Mouse (Mus musculus): Measurements from ENCODE around the gene Gnaz. TPM values are rescaled to one million over a fixed set of nuclear protein-coding genes. Genes with fewer than 3 reads are reported as not detected.

Gnaz gene
- polyA plus RNA-seq, 1 experiment: 82.8 TPM

DNA sequence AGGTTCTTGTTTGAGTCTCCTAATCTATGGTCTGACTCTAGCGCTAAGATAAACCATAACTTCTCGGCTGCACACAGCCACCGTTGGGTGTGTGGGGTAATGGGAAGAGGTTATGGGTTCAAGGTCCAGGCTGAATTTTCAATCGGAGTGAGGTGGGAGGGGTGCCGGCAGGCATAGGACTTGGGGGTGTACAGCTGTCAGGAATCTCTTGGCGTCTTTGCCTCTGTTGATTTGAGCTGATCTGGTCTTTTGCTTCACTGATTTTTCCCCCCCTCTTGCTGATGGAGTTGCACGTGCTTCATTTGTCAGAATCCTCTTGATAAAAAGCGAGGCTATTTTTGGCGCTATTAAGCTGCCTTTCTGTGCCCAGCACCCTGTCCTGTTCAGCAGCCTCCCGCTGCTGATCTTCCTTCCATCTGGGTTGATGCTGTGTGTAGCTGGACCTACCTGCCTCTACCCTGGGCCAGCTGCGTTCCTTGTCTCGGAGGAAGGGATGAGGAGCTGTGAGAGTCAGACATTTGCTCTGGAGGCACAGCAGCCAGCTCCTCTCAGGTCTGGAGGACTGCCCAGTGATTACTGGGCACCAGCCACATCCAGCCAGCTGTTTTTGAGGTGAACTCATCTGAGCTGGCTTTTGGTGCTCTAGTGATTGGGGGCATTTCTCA is 96.5 kb downstream of the Gnaz start:
- Histone ChIP-seq H3K4me3 (ENCODE audit: insufficient read depth, low read length) (peak overlapping the region; percentile 73), H3K4me1 (ENCODE audit: control insufficient read depth, insufficient read depth, low read length) (peaks cover 13% of the 10 kb centered on the region), H3K27ac (ENCODE audit: insufficient read depth, low read length) (no peak overlapping the region)
- no peak for TF ChIP-seq POLR2A (IDR thresholded peaks at IDR 0.05; ENCODE audit: extremely low read depth, insufficient read depth, low read length)
- no peak for TF ChIP-seq CTCF (IDR thresholded peaks at IDR 0.05; ENCODE audit: extremely low read depth, insufficient read depth, low read length)

DNA sequence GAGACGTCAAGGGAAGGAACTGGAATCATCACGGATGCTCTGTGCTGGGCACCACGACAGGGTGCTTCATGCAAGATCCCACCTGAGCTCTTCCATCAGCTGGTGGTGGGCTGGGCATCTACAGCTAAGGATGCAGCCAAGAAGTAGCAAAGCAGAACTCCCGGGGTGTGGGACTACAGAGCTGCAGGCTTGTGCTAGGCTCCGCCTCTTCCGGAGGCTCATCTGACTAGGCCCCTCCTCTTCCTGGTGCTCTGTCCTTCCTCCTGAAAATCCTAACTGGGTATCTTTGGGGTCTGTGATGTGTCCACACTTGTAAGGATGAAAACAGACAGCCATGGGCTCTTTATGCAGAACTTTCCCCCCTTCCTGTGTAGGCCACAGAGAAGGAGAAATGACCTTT is 98.7 kb downstream of the Gnaz start:
- Histone ChIP-seq H3K4me1 (ENCODE audit: control insufficient read depth, insufficient read depth, low read length) (peaks cover 20% of the 10 kb centered on the region), H3K27ac (ENCODE audit: insufficient read depth, low read length) (no peak overlapping the region), H3K4me3 (ENCODE audit: insufficient read depth, low read length) (no peak overlapping the region)
- no peak for TF ChIP-seq CTCF (IDR thresholded peaks at IDR 0.05; ENCODE audit: extremely low read depth, insufficient read depth, low read length)
- TF ChIP-seq POLR2A (IDR thresholded peaks at IDR 0.05; ENCODE audit: extremely low read depth, insufficient read depth, low read length): no peak

Other genes starting within 250 kb of the Gnaz start
- gene Rsph14, start 65.4 kb downstream of the Gnaz start, polyA plus RNA-seq (2012; rRNA removed): 0.17 and 0.21 TPM in 2 replicates
- 40.8 and 40.9 TPM in 2 replicates for gene Rab36, start 69.9 kb downstream of the Gnaz start, polyA plus RNA-seq (2012; rRNA removed)
- 67.3 and 78.1 TPM in 2 replicates for gene Bcr, start 93.4 kb downstream of the Gnaz start, polyA plus RNA-seq (2012; rRNA removed)
- gene Specc1l, start 244.9 kb downstream of the Gnaz start, polyA plus RNA-seq (2012; rRNA removed): 23.1 and 23.6 TPM in 2 replicates